Mouse (Mus musculus): ENCODE results near the gene Gm340.

Gene Gm340

DNA sequence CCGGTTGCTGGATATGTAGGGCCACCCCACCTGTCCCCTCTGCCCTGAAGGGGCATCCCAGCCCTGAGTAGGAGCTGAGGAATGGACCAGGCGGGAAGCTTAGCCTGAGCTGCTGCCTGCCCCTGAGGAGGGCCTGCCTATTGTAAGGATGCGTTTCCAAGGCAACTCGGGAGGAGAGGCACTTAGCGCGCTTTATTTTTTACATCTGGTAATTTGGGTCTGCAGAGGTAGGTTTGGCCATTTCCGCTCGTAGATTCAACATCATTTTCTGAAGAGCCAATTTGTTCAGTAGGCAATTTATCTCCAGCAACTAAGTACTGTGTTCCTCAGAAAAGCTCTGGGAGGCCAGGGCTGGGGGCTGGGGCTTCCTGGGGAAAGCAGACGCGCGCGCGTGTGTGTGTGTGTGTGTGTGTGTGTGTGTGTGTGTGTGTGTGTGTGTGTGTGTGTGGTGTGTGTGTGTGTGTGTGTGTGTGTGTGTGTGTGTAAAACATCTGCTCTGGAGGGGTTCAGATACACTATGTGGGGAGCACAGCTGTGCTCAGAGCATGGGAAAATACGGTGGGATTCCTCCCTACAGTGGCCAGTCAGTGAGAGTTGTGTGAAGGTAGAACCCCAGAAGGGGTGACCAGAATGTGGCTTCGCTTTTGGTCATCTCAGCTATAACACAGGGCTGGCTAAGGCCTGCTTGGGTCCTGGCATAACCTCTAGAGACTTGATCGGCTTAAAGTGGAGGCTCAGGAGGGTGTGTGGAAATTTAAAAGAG is 31.3 kb downstream of the Gm340 start:
- DNase-seq, result no peak

GRCm38 (mm10) chr19:41615606-41616224 is 33.5 kb downstream of the Gm340 start:
- no peak for DNase-seq

DNA sequence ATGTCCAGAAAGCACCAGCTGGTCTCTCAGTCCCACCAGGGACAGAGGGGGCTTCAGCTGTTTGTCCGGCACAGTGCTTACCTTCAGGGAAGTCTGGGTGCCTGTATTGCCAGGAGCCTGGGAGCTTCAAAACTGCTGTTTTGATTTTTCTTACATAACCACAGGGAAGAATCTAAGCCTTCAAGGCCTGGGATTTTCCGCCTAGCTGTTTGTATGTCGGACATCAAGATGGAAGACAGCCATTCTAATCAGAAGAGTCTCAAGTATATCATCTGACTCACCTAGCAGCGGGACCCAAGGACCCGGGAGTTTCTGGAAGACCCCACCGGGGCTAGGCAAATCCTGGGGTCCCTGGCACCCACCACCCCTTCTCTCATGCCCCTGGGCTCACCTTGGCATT is 34.1 kb downstream of the Gm340 start:
- DNase-seq, result no peak

DNA sequence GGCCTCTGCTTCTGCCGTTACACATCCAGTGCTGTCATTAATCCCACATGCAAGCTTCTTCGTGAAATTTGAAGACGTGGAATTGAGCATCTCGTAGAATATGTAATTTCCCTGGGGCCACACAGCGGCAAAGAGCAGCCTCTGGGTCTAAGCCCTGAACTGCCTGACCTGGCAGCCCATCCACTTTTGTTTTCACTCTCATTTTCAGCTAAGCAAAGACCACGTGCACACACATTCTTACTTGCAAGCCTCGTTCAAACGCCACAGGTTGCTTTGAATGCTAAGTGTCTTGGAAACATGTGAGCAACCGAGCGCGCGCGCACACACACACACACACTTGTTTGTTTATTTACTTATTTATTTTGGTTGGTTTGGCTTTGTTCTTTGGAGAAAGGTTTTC is 34.9 kb downstream of the Gm340 start:
- DNase-seq, result no peak

DNA sequence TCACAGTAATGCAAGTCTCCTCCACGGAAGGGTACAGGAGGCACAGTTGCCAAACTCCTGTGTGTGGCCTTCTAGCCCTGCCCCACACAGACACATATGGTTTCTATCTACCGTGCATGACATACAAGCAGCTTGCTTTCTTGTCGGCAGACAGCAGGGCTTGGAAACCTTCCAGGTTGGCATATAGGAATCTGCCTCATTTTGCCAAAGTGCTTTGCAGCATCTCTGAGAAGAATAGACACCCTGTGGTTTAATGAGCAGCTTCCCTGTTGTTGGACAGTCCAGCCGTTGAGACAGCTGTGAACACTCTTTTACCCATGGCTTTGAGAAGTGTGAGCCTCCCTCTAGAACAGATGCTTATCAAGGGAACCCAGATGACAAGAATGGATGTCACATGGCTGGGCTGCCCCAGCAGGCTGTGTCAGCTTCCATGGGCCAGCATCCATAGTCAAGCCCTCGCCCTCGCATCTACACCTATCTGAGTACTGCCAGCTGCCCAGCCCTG is 36.0 kb downstream of the Gm340 start:
- DNase-seq, result no peak

GRCm38 (mm10) chr19:41618771-41619385 is 36.7 kb downstream of the Gm340 start:
- peak in 1 of 2 experiments; percentile 8 for DNase-seq

DNA sequence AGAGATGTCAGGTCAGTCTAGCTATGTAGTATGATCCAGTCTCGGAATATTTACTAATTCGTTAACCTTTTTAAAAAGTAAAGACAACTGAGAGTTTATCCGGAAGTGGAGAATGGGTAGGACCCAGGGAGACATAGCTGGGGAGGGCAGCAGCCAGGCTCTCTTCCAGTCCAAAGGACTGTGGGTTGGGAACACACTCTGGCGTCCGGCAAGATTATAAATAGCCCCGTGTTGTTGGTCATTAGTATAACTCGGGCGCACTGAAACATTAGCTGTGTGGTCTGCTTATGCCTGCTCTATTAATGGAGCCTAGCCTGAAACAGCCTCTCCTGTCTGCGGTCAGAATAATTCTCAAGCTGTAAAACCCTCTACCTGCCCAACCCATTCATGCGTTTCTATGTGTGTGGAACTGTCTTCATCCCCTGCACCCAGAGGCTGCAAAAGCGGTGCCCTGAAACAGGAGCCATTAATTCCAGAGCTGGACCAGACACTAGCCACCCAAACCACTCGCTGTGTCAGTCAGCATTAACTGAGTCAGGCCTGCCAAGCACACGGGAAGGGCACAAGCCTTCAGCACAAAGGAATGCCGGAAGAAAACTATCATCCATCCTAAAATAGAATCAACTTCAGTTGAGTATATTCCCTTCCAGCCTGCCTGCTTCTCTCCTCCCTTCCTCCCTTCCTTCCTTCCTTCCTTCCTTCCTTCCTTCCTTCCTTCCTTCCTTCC is 38.4 kb downstream of the Gm340 start:
- no peak for DNase-seq

- no peak for DNase-seq
Observed at GRCm38 (mm10) chr19:41628970-41629369, 46.8 kb downstream of the Gm340 start.

GRCm38 (mm10) chr19:41629532-41629931 is 47.4 kb downstream of the Gm340 start:
- peak in 1 of 2 experiments; percentile 73 for DNase-seq

- DNase-seq, result no peak
Observed at GRCm38 (mm10) chr19:41634099-41634498, 51.9 kb downstream of the Gm340 start.

- no peak for DNase-seq
Observed at GRCm38 (mm10) chr19:41634999-41635398, 52.8 kb downstream of the Gm340 start.
